18 mouse cellular contexts compared by ENCODE assay signal in genomic region chr1:87020714-87021113, GRCm38 (mm10).
"Had no signal": no experiment of that assay in that cellular context is flagged by ENCODE, and none has a peak within 500 bp of the region (broad histone marks: within the 10 kb centered on the region; RNA-seq: fewer than 3 reads in every experiment).

No protein-coding gene starts in this region.

- H3K9me3 ChIP-seq: kidney, embryonic 15.5 days; limb, embryonic 12.5 days; limb, embryonic 15.5 days; megakaryocyte, embryonic 14.5 days; midbrain, embryonic 10.5 days; midbrain, embryonic 13.5 days; neural tube, embryonic 13.5 days; stomach, embryonic 15.5 days had no signal

- H3K27me3 ChIP-seq: kidney, embryonic 15.5 days; limb, embryonic 12.5 days; limb, embryonic 15.5 days; midbrain, embryonic 13.5 days; neural tube, embryonic 13.5 days; stomach, embryonic 15.5 days had no signal

- ATAC-seq: intestine, embryonic 16.5 days; midbrain, embryonic 13.5 days; midbrain, embryonic 16.5 days had no signal

- H3K9ac ChIP-seq: kidney, embryonic 15.5 days; limb, embryonic 12.5 days; limb, embryonic 15.5 days; midbrain, embryonic 13.5 days; neural tube, embryonic 13.5 days; stomach, embryonic 15.5 days had no signal

- H3K36me3 ChIP-seq: stomach, embryonic 15.5 days had no signal

- H3K27ac ChIP-seq: kidney, embryonic 15.5 days; limb, embryonic 12.5 days; limb, embryonic 15.5 days; midbrain, embryonic 10.5 days; midbrain, embryonic 13.5 days; neural tube, embryonic 13.5 days; stomach, embryonic 15.5 days had no signal

- H3K4me3 ChIP-seq: kidney, embryonic 15.5 days; limb, embryonic 12.5 days; limb, embryonic 15.5 days; megakaryocyte, embryonic 14.5 days; midbrain, embryonic 10.5 days; midbrain, embryonic 13.5 days; myocyte; neural tube, embryonic 13.5 days; stomach, embryonic 15.5 days had no signal

- DNase-seq: kidney, postnatal 14 days; kidney, postnatal 4 days; left cerebral cortex, postnatal 4 days; retina, postnatal 1 day; right cerebral cortex, postnatal 25 days; spleen, adult 18-20 months; thymus, postnatal 25 days had no signal

- H3K4me1 ChIP-seq: kidney, embryonic 15.5 days; limb, embryonic 12.5 days; limb, embryonic 15.5 days; midbrain, embryonic 10.5 days; midbrain, embryonic 13.5 days; neural tube, embryonic 13.5 days; stomach, embryonic 15.5 days had no signal

- H3K4me2 ChIP-seq: kidney, embryonic 15.5 days; limb, embryonic 12.5 days; limb, embryonic 15.5 days; midbrain, embryonic 13.5 days; neural tube, embryonic 13.5 days; stomach, embryonic 15.5 days had no signal
